Mouse (Mus musculus): Measurements from ENCODE around the gene Ndufs2. TPM values are rescaled to one million over a fixed set of nuclear protein-coding genes. Genes with fewer than 3 reads are reported as not detected.

Gene Ndufs2
- polyA plus RNA-seq, 1 experiment from 2014 or later: 264 TPM

- Histone ChIP-seq H3K4me1 (ENCODE audit: control insufficient read depth, insufficient read depth, low read length) (no peaks in the 10 kb centered on the region), H3K27ac (replicated peaks; ENCODE audit: low read depth, low read length) (no peak overlapping the region), H3K4me3 (ENCODE audit: low read depth, low read length) (no peak overlapping the region), H3K27me3 (ENCODE audit: control insufficient read depth, insufficient read depth, low read length) (no peaks in the 10 kb centered on the region), H3K4me2 (ENCODE audit: low read depth, severe bottlenecking) (no peak overlapping the region), H3K36me3 (ENCODE audit: control insufficient read depth, insufficient read depth, low read length) (0 out of 2 replicates have a peak, but pooled peaks cover under 1% of the 10 kb centered on the region), H3K9me3 (ENCODE audit: control insufficient read depth, low read length) (no peaks in the 10 kb centered on the region), H3K9ac (ENCODE audit: low read length) (no peak overlapping the region)
- WGBS: 84% methylated on average over 3 of the region's 3 CpGs
- ATAC-seq (ENCODE audit: insufficient number of reproducible peaks, low FRiP score, low TSS enrichment, low read depth) (no peak), DNase-seq (ENCODE audit: low spot score) (no peak)
Measured at GRCm38 (mm10) chr1:171263666-171264461, 12.7 kb upstream of the Ndufs2 start.

GRCm38 (mm10) chr1:171263185-171263611 lies 12.0 kb upstream of the Ndufs2 start:
- no peak overlapping the region for H3K4me3 ChIP-seq (ENCODE audit: low read depth, low read length)
- H3K27ac ChIP-seq (replicated peaks; ENCODE audit: low read depth, low read length): no peak overlapping the region
- ATAC-seq (ENCODE audit: insufficient number of reproducible peaks, low FRiP score, low TSS enrichment, low read depth) (peak; percentile 52; the same call in 1 of the 2 replicates), DNase-seq (ENCODE audit: low spot score) (no peak)
- no peaks in the 10 kb centered on the region for H3K27me3 ChIP-seq (ENCODE audit: control insufficient read depth, insufficient read depth, low read length)
- 0% methylated on average over 2 of the region's 2 CpGs for WGBS
- H3K36me3 ChIP-seq (ENCODE audit: control insufficient read depth, insufficient read depth, low read length): 0 out of 2 replicates have a peak, but pooled peaks cover 2% of the 10 kb centered on the region
- H3K9me3 ChIP-seq (ENCODE audit: control insufficient read depth, low read length): no peaks in the 10 kb centered on the region
- no peak overlapping the region for H3K9ac ChIP-seq (ENCODE audit: low read length)
- H3K4me1 ChIP-seq (ENCODE audit: control insufficient read depth, insufficient read depth, low read length): no peaks in the 10 kb centered on the region
- no peak overlapping the region; the same call in 1 of the 2 replicates for H3K4me2 ChIP-seq (ENCODE audit: low read depth, severe bottlenecking)

- no peak; the same call in 1 of the 2 replicates for ATAC-seq (ENCODE audit: insufficient number of reproducible peaks, low FRiP score, low TSS enrichment, low read depth)
- H3K36me3 ChIP-seq (ENCODE audit: control insufficient read depth, insufficient read depth, low read length): 0 out of 2 replicates have a peak, but pooled peaks cover 2% of the 10 kb centered on the region
- no peaks in the 10 kb centered on the region for H3K4me1 ChIP-seq (ENCODE audit: control insufficient read depth, insufficient read depth, low read length)
- H3K9me3 ChIP-seq (ENCODE audit: control insufficient read depth, low read length): no peaks in the 10 kb centered on the region
- 8% methylated on average over 8 of the region's 8 CpGs for WGBS
- no peak overlapping the region; the same call in 1 of the 2 replicates for H3K4me2 ChIP-seq (ENCODE audit: low read depth, severe bottlenecking)
- H3K4me3 ChIP-seq (ENCODE audit: low read depth, low read length): no peak overlapping the region
- no peak for DNase-seq (ENCODE audit: low spot score)
- no peak overlapping the region for H3K9ac ChIP-seq (ENCODE audit: low read length)
- H3K27me3 ChIP-seq (ENCODE audit: control insufficient read depth, insufficient read depth, low read length): no peaks in the 10 kb centered on the region
- no peak overlapping the region for H3K27ac ChIP-seq (replicated peaks; ENCODE audit: low read depth, low read length)
Measured at GRCm38 (mm10) chr1:171262594-171263130, 11.5 kb upstream of the Ndufs2 start.

- WGBS: 75% methylated on average over 3 of the region's 3 CpGs
- H3K27me3 ChIP-seq (ENCODE audit: control insufficient read depth, insufficient read depth, low read length): no peaks in the 10 kb centered on the region
- no peak overlapping the region for H3K4me2 ChIP-seq (ENCODE audit: low read depth, severe bottlenecking)
- no peaks in the 10 kb centered on the region for H3K4me1 ChIP-seq (ENCODE audit: control insufficient read depth, insufficient read depth, low read length)
- ATAC-seq (ENCODE audit: insufficient number of reproducible peaks, low FRiP score, low TSS enrichment, low read depth) (no peak), DNase-seq (ENCODE audit: low spot score) (no peak)
- H3K4me3 ChIP-seq (ENCODE audit: low read depth, low read length): no peak overlapping the region
- no peak overlapping the region for H3K9ac ChIP-seq (ENCODE audit: low read length)
- H3K36me3 ChIP-seq (ENCODE audit: control insufficient read depth, insufficient read depth, low read length): 0 out of 2 replicates have a peak, but pooled peaks cover 2% of the 10 kb centered on the region
- no peak overlapping the region for H3K27ac ChIP-seq (replicated peaks; ENCODE audit: low read depth, low read length)
- H3K9me3 ChIP-seq (ENCODE audit: control insufficient read depth, low read length): no peaks in the 10 kb centered on the region
Measured at GRCm38 (mm10) chr1:171260316-171260715, 9.1 kb upstream of the Ndufs2 start.

GRCm38 (mm10) chr1:171258921-171259320 lies 7.7 kb upstream of the Ndufs2 start:
- Histone ChIP-seq H3K4me1 (ENCODE audit: control insufficient read depth, insufficient read depth, low read length) (no peaks in the 10 kb centered on the region), H3K4me2 (ENCODE audit: low read depth, severe bottlenecking) (no peak overlapping the region), H3K4me3 (ENCODE audit: low read depth, low read length) (no peak overlapping the region), H3K9ac (ENCODE audit: low read length) (no peak overlapping the region), H3K9me3 (ENCODE audit: control insufficient read depth, low read length) (no peaks in the 10 kb centered on the region), H3K27me3 (ENCODE audit: control insufficient read depth, insufficient read depth, low read length) (no peaks in the 10 kb centered on the region), H3K36me3 (ENCODE audit: control insufficient read depth, insufficient read depth, low read length) (peaks cover 5% of the 10 kb centered on the region), H3K27ac (replicated peaks; ENCODE audit: low read depth, low read length) (no peak overlapping the region)
- DNase-seq (ENCODE audit: low spot score): no peak
- 73% methylated on average over 17 of the region's 17 CpGs for WGBS
- ATAC-seq (ENCODE audit: insufficient number of reproducible peaks, low FRiP score, low TSS enrichment, low read depth): no peak

GRCm38 (mm10) chr1:171257781-171258180 lies 6.6 kb upstream of the Ndufs2 start:
- no peak overlapping the region for H3K4me3 ChIP-seq (ENCODE audit: low read depth, low read length)
- WGBS: 89% methylated on average over 9 of the region's 9 CpGs
- H3K4me2 ChIP-seq (ENCODE audit: low read depth, severe bottlenecking): no peak overlapping the region
- no peak for DNase-seq (ENCODE audit: low spot score)
- H3K27me3 ChIP-seq (ENCODE audit: control insufficient read depth, insufficient read depth, low read length): no peaks in the 10 kb centered on the region
- H3K4me1 ChIP-seq (ENCODE audit: control insufficient read depth, insufficient read depth, low read length): 0 out of 2 replicates have a peak, but pooled peaks cover under 1% of the 10 kb centered on the region
- no peak overlapping the region for H3K27ac ChIP-seq (replicated peaks; ENCODE audit: low read depth, low read length)
- H3K36me3 ChIP-seq (ENCODE audit: control insufficient read depth, insufficient read depth, low read length): peaks cover 5% of the 10 kb centered on the region
- no peaks in the 10 kb centered on the region for H3K9me3 ChIP-seq (ENCODE audit: control insufficient read depth, low read length)
- no peak overlapping the region for H3K9ac ChIP-seq (ENCODE audit: low read length)
- ATAC-seq (ENCODE audit: insufficient number of reproducible peaks, low FRiP score, low TSS enrichment, low read depth): no peak

- Histone ChIP-seq H3K9ac (ENCODE audit: low read length) (no peak overlapping the region), H3K4me2 (ENCODE audit: low read depth, severe bottlenecking) (no peak overlapping the region), H3K27ac (replicated peaks; ENCODE audit: low read depth, low read length) (no peak overlapping the region), H3K9me3 (ENCODE audit: control insufficient read depth, low read length) (no peaks in the 10 kb centered on the region), H3K4me1 (ENCODE audit: control insufficient read depth, insufficient read depth, low read length) (peaks cover 6% of the 10 kb centered on the region), H3K36me3 (ENCODE audit: control insufficient read depth, insufficient read depth, low read length) (peaks cover 5% of the 10 kb centered on the region), H3K27me3 (ENCODE audit: control insufficient read depth, insufficient read depth, low read length) (no peaks in the 10 kb centered on the region), H3K4me3 (ENCODE audit: low read depth, low read length) (no peak overlapping the region)
- ATAC-seq (ENCODE audit: insufficient number of reproducible peaks, low FRiP score, low TSS enrichment, low read depth): no peak
- DNase-seq (ENCODE audit: low spot score): peak; percentile 76
- WGBS: 69% methylated on average over 15 of the region's 15 CpGs
Measured at GRCm38 (mm10) chr1:171256937-171257548, 5.9 kb upstream of the Ndufs2 start.

GRCm38 (mm10) chr1:171256095-171256818 lies 5.1 kb upstream of the Ndufs2 start:
- H3K27ac ChIP-seq (replicated peaks; ENCODE audit: low read depth, low read length): no peak overlapping the region
- H3K4me1 ChIP-seq (ENCODE audit: control insufficient read depth, insufficient read depth, low read length): peaks cover 13% of the 10 kb centered on the region
- no peak overlapping the region for H3K9ac ChIP-seq (ENCODE audit: low read length)
- H3K9me3 ChIP-seq (ENCODE audit: control insufficient read depth, low read length): no peaks in the 10 kb centered on the region
- H3K4me3 ChIP-seq (ENCODE audit: low read depth, low read length): no peak overlapping the region
- DNase-seq (ENCODE audit: low spot score) (no peak), ATAC-seq (ENCODE audit: insufficient number of reproducible peaks, low FRiP score, low TSS enrichment, low read depth) (no peak)
- no peak overlapping the region for H3K4me2 ChIP-seq (ENCODE audit: low read depth, severe bottlenecking)
- H3K27me3 ChIP-seq (ENCODE audit: control insufficient read depth, insufficient read depth, low read length): no peaks in the 10 kb centered on the region
- peaks cover 5% of the 10 kb centered on the region for H3K36me3 ChIP-seq (ENCODE audit: control insufficient read depth, insufficient read depth, low read length)
- 92% methylated on average over 24 of the region's 24 CpGs for WGBS

All from limb, embryonic 11.5 days (tissue).